Mouse (Mus musculus) embryo, embryonic 11.5 days (tissue): ENCODE data around the gene Eef1akmt3.
"Not testable (repeated sequence)": the region's sequence is repeated elsewhere in the genome, so short reads cannot be mapped to it uniquely, and the experiment has no call there.

ENCODE experiments used
- DNase-seq: peaks from one replicate; pipeline ENCODE4 v3.0.0-alpha.2; 2012; ENCODE audit warnings: low read depth, low spot score

Eef1akmt3 gene

DNA sequence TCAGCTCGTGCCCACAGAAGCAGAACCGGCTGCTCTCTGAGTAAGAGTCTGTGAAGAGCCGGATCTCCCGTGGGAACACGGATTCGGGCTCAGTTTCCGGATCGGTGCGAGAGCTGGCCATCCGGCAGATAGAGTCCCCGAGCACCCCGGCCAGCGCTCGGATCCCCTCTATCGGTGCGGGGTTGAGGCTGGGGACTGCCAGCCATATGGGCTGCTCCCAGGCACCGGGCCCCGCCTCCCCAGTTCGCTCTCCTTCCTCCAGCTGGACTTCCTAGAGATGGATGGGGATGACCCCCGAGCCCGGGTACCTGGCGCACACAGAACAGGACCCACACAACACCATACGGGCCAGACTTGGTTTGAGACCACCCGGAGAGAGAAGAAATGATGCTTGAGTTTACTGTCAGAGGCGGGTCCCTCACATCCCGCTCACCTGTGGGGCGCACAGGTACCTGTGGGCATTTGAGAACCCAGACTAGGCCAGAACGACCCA, at the start of gene Eef1akmt3, which contains the start of gene Mettl1:
Gene Eef1akmt3 (minus strand): TSS at position 240 of the 493 bp plus-strand sequence.
Gene Mettl1 (plus strand): TSS at position 141 of the 493 bp plus-strand sequence.
- DNase-seq: no peak

DNA sequence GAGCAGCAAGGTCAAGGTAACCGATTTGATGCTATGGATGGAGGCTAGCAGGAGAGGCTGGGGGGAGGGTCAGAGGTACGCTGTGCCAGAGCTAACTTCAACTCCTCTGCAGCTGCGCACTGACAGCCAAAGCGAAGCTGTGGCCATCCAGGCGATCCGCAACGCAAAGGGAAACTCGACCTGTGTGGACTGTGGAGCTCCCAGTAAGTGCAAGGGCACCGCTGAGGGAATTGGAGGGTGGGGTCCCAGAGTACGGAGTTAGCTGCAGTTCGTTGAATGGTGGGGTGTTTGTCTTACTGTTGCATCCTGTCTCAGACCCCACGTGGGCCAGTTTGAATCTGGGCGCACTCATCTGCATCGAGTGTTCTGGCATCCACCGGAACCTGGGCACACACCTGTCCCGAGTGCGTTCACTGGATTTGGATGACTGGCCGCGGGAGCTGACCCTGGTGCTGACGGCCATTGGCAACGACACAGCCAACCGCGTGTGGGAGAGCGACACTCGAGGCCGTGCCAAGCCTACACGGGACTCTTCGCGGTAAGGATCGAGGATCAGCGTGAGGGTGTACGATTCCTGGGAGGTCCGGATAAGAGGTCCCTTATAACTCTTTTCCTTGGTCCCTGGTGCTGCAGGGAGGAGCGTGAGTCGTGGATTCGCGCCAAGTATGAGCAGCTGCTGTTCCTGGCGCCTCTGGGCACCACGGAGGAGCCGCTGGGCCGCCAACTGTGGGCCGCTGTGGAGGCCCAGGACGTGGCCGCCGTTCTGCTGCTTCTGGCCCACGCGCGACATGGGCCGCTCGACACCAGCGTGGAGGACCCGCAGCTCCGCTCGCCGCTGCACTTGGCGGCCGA, 49.5 kb upstream of the Eef1akmt3 start:
- no peak for DNase-seq

DNA sequence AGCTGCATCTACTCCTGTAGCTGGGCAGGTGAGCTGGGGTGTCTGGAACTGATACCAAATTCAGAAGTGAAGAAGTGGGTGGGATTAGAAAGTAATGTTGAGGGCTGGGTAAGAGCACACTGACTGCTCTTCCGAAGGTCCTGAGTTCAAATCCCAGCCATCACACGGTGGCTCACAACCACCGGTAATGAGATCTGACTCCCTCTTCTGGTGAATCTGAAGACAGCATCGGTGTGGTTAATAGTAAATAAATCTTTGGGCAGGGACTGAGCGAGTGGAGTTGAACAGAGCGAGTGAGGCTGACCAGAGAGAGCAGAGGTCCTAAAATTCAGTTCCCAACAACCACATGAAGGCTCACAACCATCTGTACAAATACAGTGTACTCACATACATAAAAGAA, 44.3 kb upstream of the Eef1akmt3 start:
- DNase-seq: no peak

DNA sequence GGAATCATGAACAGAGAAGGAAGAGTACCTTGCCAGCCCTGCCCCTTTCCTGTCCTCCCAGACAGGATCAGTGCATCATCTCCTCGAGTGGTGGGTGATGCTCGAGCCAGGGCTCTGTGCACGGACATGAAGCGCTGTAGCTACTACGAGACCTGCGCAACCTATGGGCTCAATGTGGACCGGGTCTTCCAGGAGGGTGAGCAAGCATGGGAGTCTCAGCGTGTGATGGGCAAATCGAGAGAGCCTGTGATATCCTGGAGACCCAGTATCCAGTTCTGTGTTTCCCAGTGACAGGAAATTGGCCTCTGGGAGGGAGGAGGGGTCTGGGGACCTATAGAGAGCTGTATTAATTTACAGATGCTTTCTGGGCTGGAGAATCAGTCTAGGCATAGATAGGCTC, 43.7 kb upstream of the Eef1akmt3 start:
- DNase-seq: no peak

DNA sequence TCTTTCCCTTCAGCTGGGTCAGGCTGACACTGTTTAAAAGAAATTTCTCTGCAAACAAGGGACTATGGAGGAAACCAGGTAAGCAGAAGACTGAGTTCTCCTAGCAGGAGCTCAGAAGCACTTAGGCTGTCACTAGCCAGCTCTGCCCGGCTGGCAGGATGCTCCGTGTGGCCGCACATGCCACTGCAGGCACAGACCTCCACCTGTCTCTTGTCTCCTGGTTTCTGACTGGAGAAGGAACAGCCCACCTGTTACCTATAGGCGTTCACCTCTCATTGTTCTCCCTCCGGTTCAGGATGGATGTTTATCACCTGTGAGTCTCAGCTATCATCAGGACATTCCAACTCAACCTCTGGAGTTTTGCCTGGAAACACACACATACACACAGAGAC, 42.6 kb upstream of the Eef1akmt3 start:
- no peak for DNase-seq

DNA sequence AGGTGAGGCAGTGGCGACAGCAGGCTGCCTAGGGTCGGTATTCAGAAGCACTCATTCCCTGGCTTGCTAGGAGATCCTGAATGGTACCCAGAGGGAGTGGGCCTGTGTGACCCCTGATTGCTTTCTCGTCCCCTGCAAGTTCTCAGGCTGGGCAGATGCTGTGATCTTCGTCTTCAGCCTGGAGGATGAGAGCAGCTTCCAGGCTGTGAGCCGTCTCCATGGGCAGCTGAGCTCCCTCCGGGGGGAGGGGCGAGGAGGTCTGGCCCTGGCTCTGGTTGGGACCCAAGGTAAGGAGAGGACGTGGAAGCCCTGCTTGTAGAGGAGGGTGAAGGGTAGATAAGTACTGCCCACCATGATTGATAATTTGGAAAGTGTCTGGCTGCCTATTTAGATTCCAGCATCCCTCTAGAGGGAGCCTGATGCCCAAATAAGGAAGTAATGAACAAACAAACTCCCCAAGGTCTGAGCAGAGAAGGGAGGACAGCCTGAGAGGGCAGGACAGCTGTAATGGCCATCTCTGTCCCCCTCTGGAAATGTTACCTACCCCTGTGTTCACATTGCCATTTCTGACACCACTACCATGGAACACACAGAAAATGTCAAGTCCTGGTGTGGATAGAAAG, 42.1 kb upstream of the Eef1akmt3 start:
- no peak for DNase-seq

DNA sequence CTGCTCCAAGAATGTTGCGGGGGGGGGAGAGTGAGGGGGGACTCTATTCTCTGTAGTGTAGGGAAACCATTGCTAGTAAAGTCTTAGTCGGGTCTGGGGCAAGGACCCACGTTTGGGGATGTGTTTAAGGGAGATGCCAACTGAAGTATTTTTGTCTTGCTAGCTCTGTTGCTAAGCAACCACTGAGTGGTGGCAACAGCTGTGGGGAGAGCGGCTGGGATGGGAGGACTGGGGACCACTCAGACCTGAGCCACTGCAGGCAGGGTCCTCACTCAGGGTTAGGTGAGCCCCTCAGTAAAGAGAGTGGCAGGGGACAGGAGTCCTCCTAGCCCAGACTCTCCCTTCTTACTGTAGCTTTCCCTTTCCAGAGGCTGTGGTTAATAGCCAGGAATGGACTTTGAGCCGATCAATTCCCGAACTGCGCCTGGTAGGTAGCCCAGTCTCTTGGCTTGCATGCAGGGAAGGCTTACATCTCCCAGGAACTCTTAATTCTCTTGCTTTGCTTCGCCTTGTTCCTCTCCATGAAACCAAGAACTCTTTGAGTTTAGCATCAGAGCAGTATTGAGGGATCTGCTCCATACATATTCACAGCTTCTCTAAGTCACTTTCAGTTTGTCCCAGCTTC, 40.8 kb upstream of the Eef1akmt3 start:
- no peak for DNase-seq

DNA sequence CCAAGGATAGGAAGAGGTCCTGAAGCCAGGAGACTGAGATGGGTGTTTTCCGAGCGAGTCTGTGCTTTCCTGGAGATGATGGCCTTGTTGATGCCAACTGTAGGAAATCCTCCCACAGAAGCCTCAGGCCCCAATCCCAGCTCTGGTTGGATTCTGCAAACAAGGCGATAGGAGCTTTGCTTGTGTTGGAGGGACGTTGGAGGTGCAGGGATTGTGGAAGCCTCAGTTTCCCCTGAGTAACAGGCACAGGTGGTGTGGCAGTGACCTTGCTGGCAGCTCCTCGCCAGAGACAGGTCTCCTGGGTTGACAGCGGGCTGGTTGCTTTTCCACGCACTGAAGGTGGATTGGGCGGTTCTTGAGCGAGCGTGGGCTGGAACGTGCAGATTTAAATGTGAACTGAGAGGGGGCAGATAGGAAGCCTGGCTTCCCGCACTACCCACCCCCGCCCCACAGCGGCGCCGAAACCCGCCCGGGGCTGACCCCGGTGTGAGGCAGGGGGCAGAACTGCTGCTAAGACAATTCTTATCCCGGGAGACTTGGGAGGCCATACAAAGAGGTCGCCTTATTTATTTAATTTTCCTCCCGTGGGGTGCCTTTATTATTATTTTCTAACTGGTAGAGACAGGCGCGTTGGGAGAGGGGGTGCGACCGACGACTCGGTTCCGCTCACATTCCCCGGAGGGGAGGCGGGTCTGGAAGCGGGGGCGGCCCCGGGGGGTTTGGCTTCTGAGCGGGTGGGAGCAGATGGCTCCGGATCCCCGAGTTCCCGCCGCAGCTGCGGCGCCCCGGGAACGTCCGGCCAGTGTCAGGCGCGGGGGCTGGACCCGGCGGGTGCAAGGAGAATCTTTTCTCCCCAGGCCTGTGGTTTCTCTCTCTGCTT, 39.8 kb upstream of the Eef1akmt3 start:
- no peak for DNase-seq

DNA sequence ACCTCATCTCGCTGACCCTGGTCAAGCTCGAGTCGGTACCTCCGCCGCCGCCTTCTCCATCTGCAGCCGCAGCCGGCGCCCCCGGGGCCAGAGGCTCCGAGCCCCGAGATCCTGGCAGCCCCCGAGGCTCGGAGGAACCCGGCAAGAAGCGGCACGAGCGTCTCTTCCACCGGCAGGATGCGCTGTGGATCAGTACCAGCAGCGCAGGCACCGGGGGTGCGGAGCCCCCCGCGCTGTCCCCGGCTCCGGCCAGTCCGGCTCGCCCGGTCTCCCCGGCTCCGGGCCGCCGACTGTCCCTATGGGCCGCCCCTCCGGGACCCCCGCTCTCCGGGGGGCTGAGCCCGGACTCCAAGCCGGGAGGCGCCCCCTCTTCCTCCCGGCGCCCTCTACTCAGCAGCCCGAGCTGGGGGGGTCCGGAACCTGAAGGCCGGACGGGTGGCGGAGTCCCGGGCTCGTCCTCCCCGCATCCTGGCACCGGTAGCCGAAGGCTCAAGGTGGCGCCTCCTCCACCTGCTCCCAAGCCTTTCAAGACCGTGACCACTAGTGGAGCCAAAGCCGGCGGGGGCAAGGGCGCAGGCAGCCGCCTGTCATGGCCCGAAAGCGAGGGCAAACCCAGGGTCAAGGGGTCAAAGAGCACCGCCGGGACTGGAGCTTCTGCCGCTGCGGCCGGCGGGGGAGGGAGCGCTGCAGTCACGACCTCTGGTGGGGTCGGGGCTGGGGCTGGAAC, 38.5 kb upstream of the Eef1akmt3 start:
- DNase-seq: no peak

DNA sequence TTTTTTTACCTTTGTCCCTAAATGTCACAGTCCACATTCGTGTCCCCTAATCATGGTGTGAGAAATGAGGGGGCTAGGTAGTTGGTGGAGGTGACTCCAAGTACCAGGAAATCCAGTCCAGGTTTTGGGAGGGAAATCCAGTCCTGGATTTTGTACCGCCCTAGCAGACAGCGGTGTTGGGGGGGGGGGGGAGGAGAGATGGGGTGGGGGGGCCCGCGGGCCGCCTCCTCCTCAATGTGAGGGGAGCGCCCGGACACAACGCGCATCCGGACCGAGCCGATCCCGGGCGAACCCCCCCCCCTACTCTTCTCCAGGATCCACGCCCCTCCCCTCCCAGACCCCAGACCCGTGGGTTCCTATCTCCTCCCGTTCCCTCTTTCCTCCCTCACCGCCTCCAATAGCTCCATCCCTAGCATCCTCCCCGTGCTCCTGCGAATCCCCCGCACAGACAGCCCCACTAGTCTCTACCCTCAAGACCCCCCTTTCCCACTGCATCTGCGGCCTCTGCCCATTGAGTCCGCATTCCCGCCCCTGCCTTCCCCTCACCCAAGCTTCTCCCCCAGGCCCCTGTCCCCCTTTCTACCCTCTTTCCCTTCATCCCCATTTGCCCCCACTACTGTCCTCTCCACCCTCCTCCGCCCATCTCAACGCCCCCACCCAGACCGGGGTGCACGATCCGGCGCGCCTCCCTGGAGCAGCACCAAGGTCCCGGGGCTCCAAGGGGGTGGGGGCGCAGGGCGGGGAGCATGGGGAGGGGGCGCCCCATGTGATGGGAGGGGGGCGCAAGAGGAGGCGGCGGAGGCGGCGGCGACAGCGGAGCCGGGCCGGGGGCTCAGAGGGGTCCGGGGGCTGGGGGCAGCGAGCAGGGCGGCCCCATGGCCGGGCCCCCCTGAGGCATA, 37.6 kb upstream of the Eef1akmt3 start:
- DNase-seq: no peak

DNA sequence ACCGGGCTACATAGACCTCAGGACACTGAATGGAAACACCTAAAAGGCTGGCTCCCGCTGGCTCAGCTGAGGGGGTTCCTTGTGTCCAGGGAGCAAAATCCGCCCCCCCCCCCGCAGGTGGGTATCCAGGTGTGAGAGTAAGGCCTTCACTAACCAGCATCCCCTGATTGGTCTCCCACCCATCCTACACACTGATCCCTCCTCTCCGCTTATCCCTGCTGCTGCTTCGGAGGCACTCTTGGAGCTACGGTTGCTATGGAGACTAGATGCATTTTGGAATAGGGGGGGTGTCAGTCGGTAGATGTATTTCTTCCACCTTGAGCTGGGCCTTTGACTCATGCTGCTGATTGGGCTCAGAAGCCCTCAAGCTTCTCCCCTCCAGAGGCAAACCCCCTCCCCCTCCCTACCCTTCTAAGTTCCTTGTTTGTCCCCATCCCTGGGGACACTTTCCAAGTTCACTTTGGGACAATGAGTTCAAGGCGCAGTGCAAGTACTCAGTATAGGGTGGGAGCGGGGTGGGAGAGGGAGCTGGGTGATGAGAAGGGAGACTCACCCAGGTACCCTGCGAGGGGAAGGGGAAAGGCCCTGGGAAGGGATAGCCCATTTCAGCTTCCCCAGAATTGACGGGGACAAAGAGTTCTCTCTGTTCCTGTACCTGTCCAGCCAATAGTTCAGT, 36.8 kb upstream of the Eef1akmt3 start:
- DNase-seq: no peak

DNA sequence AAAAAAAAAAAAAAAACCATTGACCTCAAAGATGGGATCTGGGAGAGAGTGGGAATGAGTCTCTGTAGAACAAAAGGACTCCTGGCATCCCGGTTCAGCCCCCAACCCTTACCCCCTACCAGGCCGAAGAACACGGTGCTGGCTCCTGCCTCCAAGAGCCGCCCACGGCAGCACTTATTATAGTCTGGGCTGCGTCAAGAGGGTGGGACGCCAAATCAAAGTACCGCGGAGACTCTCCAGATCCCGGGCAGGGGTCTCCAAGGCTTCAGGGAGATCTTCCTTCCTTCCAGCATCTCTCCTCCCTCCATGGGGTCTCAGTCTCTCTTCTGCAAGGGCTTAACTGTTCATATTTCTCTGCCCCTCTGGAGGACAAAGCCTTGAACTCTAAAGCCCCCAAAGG, 36.2 kb upstream of the Eef1akmt3 start:
- DNase-seq: no peak

DNA sequence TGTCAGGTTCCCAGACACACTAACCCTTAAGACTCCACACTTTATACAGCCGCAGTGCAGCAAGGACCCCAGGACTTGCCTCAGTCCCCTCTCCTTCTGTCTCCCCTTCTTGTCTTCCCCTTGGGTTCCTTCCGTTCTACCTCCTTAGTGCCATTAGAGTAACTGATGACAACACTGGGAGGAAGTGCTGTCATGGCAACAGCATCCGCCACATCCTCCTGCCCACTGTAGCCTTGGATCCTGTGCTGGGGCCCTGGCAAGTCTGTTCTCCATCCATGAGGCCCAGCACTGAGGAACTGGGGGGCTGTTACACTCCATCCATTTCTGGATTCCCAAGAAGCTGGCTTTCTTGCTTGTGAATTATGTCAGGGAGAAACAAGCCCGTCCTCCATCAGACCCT, 34.8 kb upstream of the Eef1akmt3 start:
- no peak for DNase-seq

DNA sequence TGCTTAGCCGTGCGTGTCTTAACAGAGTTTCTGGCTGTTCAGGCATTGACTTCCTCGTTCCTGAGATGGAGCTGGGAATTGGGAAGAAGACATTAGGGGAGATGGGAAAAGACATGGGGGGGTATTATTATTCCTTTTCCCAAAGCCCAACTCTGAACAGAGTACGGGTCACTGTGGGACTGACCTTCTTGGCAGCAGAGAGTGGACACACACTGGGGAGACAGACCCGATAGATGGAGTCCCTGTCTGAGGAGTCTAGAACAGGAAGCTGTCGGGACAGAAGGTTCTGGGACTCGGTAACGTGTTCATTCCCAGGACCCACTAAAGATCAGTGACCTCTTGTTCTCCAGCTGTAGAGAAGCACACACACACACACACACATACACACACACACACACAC, 34.3 kb upstream of the Eef1akmt3 start:
- DNase-seq: no peak

DNA sequence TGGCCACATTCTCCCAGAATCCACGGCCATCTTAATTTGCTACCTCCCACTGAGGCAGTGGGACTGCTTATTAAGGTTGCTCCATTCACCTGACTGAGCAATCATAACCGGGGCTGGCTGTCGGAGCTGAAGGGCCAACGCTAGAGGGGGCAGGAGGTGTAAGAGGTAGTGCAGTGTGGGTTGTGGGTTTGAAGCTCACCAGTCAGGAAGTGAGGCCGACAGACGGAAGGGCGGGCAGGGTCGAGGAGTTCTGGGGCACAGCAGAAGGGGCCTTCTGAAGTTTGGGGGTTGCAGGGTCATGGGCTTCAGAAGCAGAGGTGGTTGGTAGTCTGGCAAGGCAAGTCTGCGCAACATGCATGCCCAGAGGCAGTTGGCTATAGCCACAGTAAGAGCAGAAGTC, 33.8 kb upstream of the Eef1akmt3 start, which contains the start of gene Agap2:
Gene Agap2 (plus strand): TSS at position 205 of the 400 bp plus-strand sequence.
- no peak for DNase-seq

DNA sequence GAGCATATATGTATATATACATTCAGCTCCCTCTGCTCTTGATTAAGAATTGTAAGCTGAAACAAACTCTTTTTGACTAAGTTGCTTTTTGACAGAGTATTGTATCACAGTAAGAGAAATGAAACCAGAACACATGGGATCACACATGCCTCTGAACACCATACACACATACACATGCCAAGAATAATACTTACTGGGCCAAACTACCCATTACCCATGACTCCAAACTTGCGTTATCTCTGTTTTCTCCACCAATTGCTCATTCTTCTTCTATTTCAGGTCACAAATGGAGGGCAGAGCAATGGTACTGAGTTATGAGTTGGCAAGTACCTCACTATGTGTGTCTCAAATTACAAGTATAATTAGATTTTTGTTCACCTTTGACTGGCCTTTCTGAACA, 32.7 kb upstream of the Eef1akmt3 start:
- no peak for DNase-seq

DNA sequence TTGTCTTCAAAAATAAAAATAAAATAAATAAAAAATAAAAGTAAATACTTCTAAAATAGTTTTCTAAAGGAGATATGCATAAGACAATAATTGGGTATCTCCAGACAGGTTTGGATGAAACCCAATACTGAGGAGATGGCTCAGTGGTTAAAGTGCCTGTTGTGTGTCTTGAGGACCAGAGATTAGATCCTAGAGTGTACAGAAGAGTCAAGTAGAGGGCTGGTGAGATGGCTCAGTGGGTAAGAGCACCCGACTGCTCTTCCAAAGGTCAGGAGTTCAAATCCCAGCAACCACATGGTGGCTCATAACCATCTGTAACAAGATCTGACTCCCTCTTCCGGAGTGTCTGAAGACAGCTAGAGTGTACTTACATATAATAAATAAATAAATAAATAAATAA, 31.7 kb upstream of the Eef1akmt3 start:
- not testable (repeated sequence) for DNase-seq

DNA sequence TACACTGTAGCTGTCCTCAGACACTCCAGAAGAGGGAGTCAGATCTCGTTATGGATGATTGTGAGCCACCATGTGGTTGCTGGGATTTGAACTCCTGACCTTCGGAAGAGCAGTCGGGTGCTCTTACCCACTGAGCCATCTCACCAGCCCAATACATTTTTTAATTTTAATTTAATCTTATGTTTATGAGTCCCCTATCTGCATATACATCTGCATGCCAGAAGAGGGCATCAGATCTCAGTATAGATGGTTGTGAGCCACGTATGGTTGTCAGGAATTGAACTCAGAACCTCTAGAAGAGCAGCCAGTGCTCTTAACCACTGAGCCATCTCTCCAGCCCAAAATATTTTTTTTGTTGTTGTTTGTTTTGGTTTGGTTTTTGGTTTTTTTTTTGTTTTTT, 31.0 kb upstream of the Eef1akmt3 start:
- DNase-seq: not testable (repeated sequence)

DNA sequence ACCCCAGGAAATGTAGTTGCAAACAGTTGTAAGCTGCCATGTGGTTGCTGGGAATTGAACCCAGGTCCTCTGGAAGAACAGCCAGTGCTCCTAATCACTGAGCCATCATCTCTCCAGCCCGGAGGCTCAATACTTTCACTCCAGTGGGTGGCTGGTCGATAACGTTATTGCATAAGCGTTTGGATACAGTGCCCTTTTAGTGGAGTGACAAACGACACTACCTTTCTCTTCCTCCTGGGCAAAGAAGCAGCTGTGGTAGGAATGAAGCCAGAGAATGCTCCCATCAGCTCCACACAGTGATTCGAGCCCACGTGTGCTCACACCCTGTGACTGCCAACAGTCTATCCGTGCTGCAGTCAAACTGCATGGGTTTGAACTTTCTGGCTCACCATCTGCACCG, 29.9 kb upstream of the Eef1akmt3 start:
- DNase-seq: no peak
